Mouse (Mus musculus) cerebellum, adult 9-11 months (tissue): ENCODE measurements around the gene Efcab5.
"Not testable (repeated sequence)": the region's sequence is repeated elsewhere in the genome, so short reads cannot be mapped to it uniquely, and the experiment has no call there.

Source experiments
- DNase-seq: peaks from one replicate; pipeline ENCODE4 v3.0.0; 2022

Efcab5 gene

DNA sequence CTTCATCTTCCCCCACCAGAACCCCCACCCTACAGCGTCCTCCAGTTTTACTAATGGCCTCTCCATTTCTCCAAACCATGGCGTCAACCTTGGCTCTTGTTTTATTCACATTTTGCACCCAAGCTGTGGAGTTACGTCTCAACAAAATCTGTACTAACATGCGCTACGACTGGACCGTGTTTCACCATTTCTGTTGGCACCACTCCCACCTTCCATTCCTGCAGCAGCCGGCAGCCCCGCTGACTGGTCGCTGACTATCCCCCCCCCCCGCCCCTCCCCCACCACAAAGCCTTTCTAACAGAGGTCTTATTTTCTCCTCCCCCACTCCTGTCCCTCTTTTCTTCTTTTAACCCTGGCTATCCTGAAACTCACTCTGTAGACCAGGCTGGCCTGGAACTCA lies 93.6 kb downstream of the Efcab5 start:
- DNase-seq = no peak

DNA sequence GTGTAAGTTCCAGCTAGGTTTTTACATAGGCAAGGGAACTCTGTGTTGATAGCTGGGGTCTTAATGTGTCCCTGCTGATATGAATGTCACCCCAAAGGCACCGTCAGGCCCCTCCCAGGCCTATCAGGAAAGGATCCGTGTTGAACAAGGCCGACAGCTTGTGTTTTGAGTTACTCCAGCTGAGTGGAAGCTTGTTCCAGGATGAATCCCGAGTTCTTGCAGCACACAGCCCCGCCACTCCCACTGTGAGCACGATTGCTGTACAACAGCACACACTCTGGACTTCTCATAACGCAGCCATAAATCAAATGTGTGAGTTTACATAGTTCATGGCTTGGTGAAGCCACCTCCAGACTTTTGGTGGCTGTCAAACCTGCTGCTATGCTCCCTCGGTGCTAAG lies 94.6 kb downstream of the Efcab5 start:
- no peak for DNase-seq

DNA sequence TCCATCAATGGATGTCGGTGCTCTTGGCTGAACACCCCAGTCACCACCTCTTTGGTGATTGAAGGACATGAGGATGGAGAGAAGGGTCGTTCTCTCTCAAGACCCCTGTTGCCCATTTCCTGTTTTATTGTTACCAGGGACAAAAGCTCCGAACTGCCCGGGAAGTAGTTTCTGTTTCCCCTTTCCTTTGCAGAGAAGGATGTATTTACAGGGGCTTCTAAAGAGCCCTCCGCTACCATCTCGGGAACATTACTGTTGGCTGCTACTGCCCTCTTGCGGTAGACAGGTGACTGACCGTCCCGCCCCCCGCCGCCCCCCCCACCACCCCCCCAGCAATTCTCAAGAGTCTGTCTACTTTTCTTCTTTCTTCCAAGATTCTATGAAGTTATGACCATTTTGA lies 95.6 kb downstream of the Efcab5 start:
- DNase-seq = no peak

DNA sequence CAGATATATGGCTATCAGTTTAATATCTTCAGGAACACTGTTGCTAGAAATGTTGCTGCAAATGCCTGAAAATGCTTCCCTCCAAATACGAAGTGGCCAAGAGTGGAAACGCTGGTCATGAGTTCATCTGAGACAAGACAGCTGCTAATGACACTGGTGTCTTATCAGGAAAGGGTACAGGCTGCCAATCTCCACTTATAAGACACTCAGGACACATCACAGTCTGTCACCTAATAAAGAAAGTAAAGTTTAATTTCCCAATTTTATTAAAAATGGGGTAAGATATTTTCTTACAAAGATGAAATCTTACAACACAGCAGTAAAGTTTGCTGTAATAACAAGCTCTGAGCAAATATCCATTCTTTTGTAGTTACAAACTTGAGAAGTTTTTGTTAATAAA lies 99.6 kb downstream of the Efcab5 start:
- no peak for DNase-seq

DNA sequence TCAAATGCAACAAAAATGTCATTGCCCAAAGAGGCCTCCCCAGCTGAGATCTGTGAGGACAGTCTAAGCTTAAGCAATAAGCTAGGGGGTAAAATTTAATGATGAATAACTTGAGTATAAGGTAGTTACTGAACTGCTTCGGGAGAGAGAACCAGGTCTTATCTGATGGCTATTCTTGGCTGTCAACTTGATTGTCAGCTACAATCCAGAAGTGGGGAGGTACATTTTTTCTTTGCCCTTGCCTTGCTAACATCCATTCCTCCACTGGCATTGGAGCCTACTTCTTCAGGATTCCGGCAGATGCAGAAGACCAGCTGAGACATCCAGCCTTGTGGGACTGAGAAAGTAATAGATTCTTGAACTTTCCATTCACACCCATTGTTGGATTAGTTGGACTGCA lies 101.8 kb downstream of the Efcab5 start:
- DNase-seq = no peak

DNA sequence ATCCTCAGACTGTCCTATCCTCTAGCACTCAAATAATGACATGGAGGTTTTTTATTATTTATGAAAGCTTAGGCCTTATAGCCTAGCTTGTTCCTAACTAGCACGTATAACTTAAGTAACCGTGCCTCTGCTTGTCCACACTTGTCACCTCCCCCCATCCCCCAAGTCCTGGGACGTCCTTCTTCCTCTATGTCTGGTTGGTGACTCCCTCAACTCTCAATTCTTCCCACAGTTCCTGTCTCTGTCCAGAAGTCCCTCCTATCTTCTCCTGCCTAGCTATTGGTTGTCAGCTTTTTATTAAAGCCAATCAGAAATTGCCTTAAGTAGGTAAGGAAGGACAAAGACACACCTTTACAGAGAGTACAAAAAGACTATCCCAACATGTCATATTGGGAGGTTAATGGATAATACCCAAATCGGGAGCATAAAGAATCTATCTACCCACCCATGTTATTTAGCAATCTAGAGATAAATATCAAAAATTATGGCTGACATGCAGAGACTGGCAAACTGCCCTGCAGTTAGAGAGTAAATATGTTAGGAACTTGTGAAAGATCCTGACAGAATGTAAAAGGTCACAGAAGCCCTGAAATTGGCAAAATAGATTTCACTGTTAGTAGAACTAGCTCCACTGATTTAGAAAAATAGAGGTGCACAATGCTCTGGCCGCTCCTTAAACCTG lies 104.6 kb downstream of the Efcab5 start:
- DNase-seq = no peak

DNA sequence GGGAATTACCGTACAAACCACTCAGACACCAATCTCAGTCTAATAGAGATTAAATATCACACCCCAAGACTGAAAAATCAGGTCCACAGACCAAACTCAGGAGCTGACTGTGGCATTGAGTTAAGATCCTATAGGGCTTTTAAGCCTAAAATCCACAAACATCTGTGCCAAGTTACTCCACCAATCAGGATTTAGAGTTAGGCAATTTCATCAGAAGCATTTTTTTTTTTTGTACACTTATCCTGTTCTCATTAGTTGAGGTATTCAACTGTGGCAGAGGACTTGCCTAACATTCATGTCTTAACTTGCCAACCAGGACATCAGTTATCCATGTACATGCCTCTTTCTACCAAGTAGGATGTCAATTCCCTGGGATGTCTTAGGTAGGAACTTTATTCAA lies 109.4 kb downstream of the Efcab5 start:
- DNase-seq = no peak

DNA sequence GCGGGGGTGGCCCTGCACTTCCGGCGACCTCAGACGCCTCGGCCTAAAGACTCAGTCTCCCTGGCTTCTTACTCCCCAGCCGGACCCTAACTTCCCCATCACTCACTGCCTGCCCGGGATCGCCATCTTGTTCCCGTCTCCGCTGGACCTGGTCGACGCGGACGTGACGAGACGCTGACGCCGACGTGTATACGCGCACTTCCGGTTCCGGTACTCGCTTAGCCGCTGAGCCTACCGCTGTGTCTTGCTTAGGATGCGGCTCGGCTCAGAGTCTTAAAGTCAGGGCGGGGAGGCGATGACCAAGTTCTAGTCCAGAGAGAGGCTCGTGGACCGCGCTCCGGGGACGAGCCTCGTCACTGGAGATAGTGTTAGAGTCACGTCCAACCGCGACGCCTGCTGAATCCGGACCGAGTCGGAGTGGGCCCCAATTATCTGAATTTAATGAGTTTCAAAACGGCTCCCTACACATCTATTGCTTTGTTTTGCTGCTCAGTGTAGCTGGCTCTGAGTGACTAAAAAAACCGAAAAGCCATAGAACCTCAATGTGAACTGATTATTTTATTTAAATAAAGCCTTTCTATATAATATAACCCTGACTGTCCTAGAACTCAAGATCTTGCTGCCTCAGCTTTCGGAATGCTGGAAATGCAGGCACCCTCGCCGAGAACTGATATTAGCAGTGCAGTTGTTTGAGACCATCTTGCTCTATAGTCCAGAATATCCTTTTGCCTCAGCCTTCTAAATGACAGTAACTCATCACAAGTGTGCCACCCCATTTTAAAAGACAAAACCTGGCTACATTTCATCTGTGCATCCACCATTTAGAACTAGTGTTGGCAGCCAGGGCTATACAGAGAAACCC lies 110.3 kb downstream of the Efcab5 start, which contains the start of gene Nsrp1:
Nsrp1 (minus strand) TSS at position 163 of the 862 bp plus-strand sequence.
- DNase-seq = peak; percentile 92

DNA sequence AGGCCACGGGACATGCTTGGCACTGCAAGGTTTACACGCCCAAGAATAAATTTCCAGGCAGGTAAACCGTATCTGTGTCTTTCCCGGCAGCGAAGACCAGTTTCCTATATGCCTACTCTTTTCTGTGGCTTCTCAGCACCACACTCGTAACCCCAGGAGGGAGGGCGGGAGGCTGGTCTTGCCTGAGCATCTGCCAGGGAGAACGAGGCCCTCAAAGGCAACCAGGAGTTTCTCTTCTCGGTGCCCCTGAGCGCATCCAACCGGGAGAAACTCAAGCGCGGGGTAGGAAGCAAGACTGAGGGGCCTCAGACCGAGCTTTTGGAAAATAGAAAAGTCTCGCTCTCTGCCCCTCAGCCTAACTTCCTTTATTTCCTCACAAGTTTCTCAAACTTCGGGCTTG lies 111.0 kb downstream of the Efcab5 start:
- DNase-seq = peak; percentile 41

DNA sequence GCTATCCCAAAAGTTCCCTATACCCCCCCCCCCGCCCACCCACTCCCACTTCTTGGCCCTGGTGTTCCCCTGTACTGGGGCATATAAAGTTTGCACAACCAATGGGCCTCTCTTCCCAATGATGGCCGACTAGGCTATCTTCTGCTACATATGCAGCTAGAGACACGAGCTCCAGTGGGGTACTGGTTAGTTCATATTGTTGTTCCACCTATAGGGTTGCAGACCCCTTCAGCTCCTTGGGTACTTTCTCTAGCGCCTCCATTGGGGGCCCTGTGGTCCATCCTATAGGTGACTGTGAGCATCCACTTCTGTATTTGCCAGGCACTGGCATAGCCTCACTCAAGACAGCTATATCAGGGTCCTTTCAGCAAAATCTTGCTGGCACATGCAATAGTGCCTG lies 111.4 kb downstream of the Efcab5 start:
- DNase-seq = not testable (repeated sequence)

DNA sequence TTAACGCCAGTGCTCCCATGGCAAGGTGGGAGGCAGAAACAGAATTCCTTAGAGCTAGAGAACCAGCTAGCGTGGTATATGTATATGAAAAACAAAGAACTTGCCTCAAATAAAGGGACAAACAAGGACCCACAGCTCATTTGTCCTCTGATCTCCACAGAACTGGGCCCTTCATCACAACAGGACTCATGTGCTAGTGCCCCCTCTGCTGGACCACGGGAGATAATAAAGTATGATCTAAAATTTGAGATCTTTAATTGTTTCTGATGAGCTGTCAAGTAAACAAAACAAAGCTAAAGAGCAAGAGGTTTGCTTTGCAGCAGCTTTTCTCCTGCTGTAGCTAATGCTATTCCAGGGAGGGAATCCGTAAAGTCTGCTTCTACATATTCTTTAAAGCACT lies 118.0 kb downstream of the Efcab5 start:
- no peak for DNase-seq

DNA sequence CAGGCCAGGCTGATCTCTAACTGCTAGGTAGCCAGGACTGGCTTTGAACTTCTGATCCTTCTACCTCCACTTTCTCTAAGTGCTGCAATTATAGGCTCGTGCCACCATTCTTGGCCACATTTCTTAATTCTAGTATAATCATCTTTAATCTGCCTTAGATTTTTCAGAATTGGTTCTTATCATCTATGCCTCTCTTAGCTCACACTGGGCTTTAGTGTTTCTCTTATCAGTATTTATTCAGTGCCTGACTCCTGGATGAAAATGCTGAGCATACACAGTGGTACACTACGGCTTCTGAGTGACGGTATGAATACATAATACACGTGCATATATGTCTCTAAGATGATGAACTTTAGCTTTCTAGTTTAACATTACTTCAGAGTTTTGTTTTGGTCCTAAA lies 119.9 kb downstream of the Efcab5 start:
- DNase-seq = no peak

DNA sequence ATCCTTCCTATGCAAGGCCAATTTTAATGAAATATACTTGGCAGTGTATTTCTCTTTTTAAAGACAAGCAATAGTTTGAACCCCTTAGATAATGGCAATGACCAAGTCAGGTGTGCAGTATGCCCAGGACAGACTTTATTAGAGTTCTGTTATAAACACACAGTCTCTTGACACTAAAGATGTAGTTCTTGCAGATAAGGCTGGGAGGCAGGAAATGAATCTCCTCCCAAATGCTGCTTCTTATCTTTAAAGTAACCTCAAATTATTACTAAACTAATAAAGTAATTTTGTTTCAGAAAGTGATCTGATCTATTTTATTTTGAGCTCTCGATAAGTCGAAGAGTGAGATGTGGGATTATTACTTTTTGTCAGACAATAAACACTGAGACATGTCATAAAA lies 125.4 kb downstream of the Efcab5 start:
- no peak for DNase-seq

DNA sequence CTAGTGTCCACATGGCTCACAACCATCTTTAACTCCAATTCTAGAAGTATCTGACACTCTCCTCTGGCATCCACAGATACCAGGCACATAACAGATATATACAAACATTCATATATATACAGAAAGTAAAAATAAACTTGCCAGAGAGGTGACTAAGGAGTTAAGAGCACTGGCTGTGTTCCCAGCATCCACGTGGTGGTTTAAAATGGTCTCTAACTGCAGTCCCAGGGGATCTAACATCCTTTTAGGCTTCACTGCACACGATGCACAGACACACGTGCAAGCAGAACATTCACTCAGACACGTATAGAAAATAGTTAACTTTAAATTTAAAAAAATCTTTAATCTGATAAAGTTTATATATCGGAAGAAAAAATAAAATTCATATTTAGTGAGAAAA lies 126.8 kb downstream of the Efcab5 start:
- DNase-seq = no peak

DNA sequence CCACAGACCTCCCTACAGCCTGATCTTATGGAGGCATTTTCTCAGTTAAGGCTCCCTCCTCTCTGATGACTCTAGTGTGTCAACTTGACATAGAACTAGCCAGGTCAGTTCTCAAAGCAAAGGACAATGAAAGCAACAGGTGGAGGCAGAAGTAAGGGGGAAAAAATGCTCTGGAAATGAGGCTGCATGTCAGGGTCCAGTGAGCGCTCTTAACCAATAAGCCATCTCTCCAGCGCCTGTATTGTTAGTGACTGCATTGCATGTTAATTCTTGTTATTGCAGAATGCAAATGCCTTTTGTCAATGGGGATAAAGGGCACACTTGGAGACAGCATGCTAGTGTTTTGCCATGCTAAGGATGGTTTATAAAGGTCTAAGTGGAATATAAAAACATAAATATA lies 146.0 kb downstream of the Efcab5 start:
- DNase-seq = no peak

DNA sequence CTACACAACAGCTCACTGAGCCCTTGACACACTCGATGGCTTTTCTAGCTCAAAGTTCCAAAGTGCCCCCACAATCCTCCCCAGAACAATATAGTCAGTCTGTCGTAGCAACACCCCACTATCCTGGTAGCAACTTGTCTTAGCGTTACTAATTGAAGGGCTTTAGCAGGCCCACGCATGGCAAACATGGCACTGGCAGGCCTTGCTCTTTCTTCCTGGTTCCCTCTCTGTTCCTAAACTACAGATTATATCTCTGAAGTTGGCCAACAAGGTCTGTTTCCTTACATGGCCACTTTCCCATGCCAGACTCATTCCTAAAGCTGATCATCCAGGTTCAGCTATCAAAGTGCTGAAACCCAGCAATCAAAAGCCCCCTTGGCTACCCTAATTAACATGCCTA lies 146.9 kb downstream of the Efcab5 start:
- DNase-seq = no peak
